Mouse (Mus musculus) large intestine, adult 2 months (tissue): ENCODE measurements at regions not wholly inside any gene's neighbourhood (a gene's known extent, or its start where the extent isn't known, plus 50 kb on each side); places are given as distances from the start of the nearest gene placed in this dataset.

Source experiments
- DNase-seq: peaks from one replicate; pipeline ENCODE4 v3.0.0-alpha.2; 2012; ENCODE audit warnings: low read depth, low spot score
- WGBS: fragments of 180-500 bp; shearing (Covaris S2); methylation state at CpG from one replicate; pipeline ENCODE4 v1.1.7; 2018; 5-methylcytosine and 5-hydroxymethylcytosine counted together

- DNase-seq: no peak
These were observed 1428.3 kb downstream of the Gsdmc2 start for GRCm38 (mm10) chr15:62416691-62417090.

GRCm38 (mm10) chr15:62413694-62414093 lies 1431.3 kb downstream of the Gsdmc2 start:
- DNase-seq: no peak

GRCm38 (mm10) chr15:62402142-62402541 lies 1442.8 kb downstream of the Gsdmc2 start:
- no peak for DNase-seq
- 75% methylated on average over 5 of the region's 5 CpGs for WGBS

More at GRCm38 (mm10) chr15:62413694-62414093, 1431.3 kb downstream of the Gsdmc2 start:
- WGBS: 96% methylated on average over 2 of the region's 2 CpGs

- DNase-seq: no peak
- 68% methylated on average over 4 of the region's 4 CpGs for WGBS
These were observed 1443.9 kb downstream of the Gsdmc2 start for GRCm38 (mm10) chr15:62400984-62401609.

- no peak for DNase-seq
- 70% methylated on average over 1 of the region's 1 CpGs for WGBS
These were observed 1445.6 kb downstream of the Gsdmc2 start for GRCm38 (mm10) chr15:62399381-62399780.

GRCm38 (mm10) chr15:62397009-62397408 lies 1448.0 kb downstream of the Gsdmc2 start:
- WGBS: 30% methylated on average over 7 of the region's 7 CpGs
- DNase-seq: no peak

- no peak for DNase-seq
- WGBS: 89% methylated on average over 2 of the region's 2 CpGs
These were observed 1449.6 kb downstream of the Gsdmc2 start for GRCm38 (mm10) chr15:62395377-62395776.

- WGBS: 98% methylated on average over 3 of the region's 3 CpGs
- no peak for DNase-seq
These were observed 1451.6 kb downstream of the Gsdmc2 start for GRCm38 (mm10) chr15:62393416-62393815.

- no peak for DNase-seq
- WGBS: 29% methylated on average over 1 of the region's 1 CpGs
These were observed 1452.1 kb downstream of the Gsdmc2 start for GRCm38 (mm10) chr15:62392839-62393238.

- no peak for DNase-seq
- whole genome bisulfite sequencing: 55% methylated on average over 3 of the region's 3 CpGs
These were observed 1452.6 kb downstream of the Gsdmc2 start for GRCm38 (mm10) chr15:62392381-62392780.

GRCm38 (mm10) chr15:62389431-62390105 lies 1455.4 kb downstream of the Gsdmc2 start:
- WGBS: 69% methylated on average over 3 of the region's 3 CpGs
- no peak for DNase-seq

GRCm38 (mm10) chr15:62382233-62382632 lies 1459.4 kb upstream of the A1bg start:
- WGBS: 80% methylated on average over 2 of the region's 2 CpGs
- DNase-seq: no peak

GRCm38 (mm10) chr15:62374641-62375040 lies 1451.8 kb upstream of the A1bg start:
- no peak for DNase-seq
- WGBS: 66% methylated on average over 3 of the region's 3 CpGs

GRCm38 (mm10) chr15:62361171-62361570 lies 1438.4 kb upstream of the A1bg start:
- DNase-seq: no peak

- no peak for DNase-seq
- 82% methylated on average over 8 of the region's 8 CpGs for WGBS
These were observed 1435.8 kb upstream of the A1bg start for GRCm38 (mm10) chr15:62358338-62359239.

- WGBS: 74% methylated on average over 4 of the region's 4 CpGs
- no peak for DNase-seq
These were observed 1431.0 kb upstream of the A1bg start for GRCm38 (mm10) chr15:62353786-62354185.

- DNase-seq: no peak
- WGBS: 80% methylated on average over 6 of the region's 6 CpGs
These were observed 1428.3 kb upstream of the A1bg start for GRCm38 (mm10) chr15:62350862-62351757.

- DNase-seq: no peak
These were observed 1427.2 kb upstream of the A1bg start for GRCm38 (mm10) chr15:62349981-62350380.

GRCm38 (mm10) chr15:62348956-62349355 lies 1426.1 kb upstream of the A1bg start:
- WGBS: 96% methylated on average over 2 of the region's 2 CpGs
- DNase-seq: no peak

More at GRCm38 (mm10) chr15:62349981-62350380, 1427.2 kb upstream of the A1bg start:
- WGBS: 99% methylated on average over 3 of the region's 3 CpGs
